ENCODE assay signal across 14 mouse cellular contexts in genomic region chr11:4620501-4621108, GRCm38 (mm10). TPM values are rescaled to one million over a fixed set of nuclear protein-coding genes. Genes with fewer than 3 reads are reported as not detected.
DNase-seq lines count a peak whose midpoint lies in the region; ATAC-seq and TF ChIP-seq lines count a peak whose summit lies in the region.
"Had no signal": no experiment of that assay in that cellular context is flagged by ENCODE, and none has a peak within 500 bp of the region (broad histone marks: within the 10 kb centered on the region; RNA-seq: fewer than 3 reads in every experiment).

No protein-coding gene starts in this region.

- no peaks in the 10 kb centered on the region for H3K9me3 ChIP-seq in hindbrain, postnatal 0 days (ENCODE audit: low read length)
- no peaks in the 10 kb centered on the region for H3K9me3 ChIP-seq in hindbrain, embryonic 13.5 days
- H3K9me3 ChIP-seq in forebrain, embryonic 14.5 days (replicated peaks; ENCODE audit: control insufficient read depth, low read length), result no peaks in the 10 kb centered on the region

- ATAC-seq in hindbrain, postnatal 0 days, result no peak
- no peak for ATAC-seq in hindbrain, embryonic 13.5 days (ENCODE audit: low FRiP score)
- no peak for ATAC-seq in forebrain, embryonic 14.5 days
- ATAC-seq: CD4-positive, CD25-positive, alpha-beta regulatory T cell, adult 4 months had no signal

- peak; percentile 30 for DNase-seq in hindbrain, postnatal 0 days (ENCODE audit: low spot score)
- peak; percentile 54 for DNase-seq in brain, adult 2 months (ENCODE audit: low read depth, low spot score)
- peak; percentile 73 for DNase-seq in gonadal fat pad, adult 2 months (ENCODE audit: low read depth)
- DNase-seq in heart, postnatal 14 days, result peak; percentile 44 to 67
- DNase-seq in Muller cell, postnatal 12 days (ENCODE audit: inconsistent ontology term), result no peak
- DNase-seq in forebrain, embryonic 14.5 days (ENCODE audit: low spot score), result no peak
- DNase-seq in embryo, embryonic 9.5 days (ENCODE audit: extremely low spot score), result no peak

- no peak overlapping the region for H3K27ac ChIP-seq in hindbrain, postnatal 0 days
- no peak overlapping the region for H3K27ac ChIP-seq in hindbrain, embryonic 13.5 days
- no peak overlapping the region for H3K27ac ChIP-seq in forebrain, embryonic 14.5 days (ENCODE audit: low read depth, low read length)
- H3K27ac ChIP-seq: kidney, postnatal 0 days; macrophage had no signal

- 52% methylated on average over 13 of the region's 13 CpGs for WGBS in hindbrain, postnatal 0 days
- WGBS in hindbrain, embryonic 13.5 days, result 66% methylated on average over 13 of the region's 13 CpGs
- WGBS in forebrain, embryonic 14.5 days, result 64% methylated on average over 13 of the region's 13 CpGs

- no peak overlapping the region for H3K4me3 ChIP-seq in hindbrain, postnatal 0 days (ENCODE audit: low read length)
- no peak overlapping the region for H3K4me3 ChIP-seq in hindbrain, embryonic 13.5 days
- no peak overlapping the region for H3K4me3 ChIP-seq in forebrain, embryonic 14.5 days (ENCODE audit: low read depth, low read length)

- H3K9ac ChIP-seq in hindbrain, postnatal 0 days (replicated peaks; ENCODE audit: low read length), result no peak overlapping the region
- H3K9ac ChIP-seq in hindbrain, embryonic 13.5 days, result no peak overlapping the region
- no peak overlapping the region for H3K9ac ChIP-seq in forebrain, embryonic 14.5 days (ENCODE audit: low read length)

- H3K36me3 ChIP-seq in hindbrain, postnatal 0 days (ENCODE audit: insufficient read depth, low read length), result no peaks in the 10 kb centered on the region
- H3K36me3 ChIP-seq in hindbrain, embryonic 13.5 days, result no peaks in the 10 kb centered on the region
- no peaks in the 10 kb centered on the region for H3K36me3 ChIP-seq in forebrain, embryonic 14.5 days (ENCODE audit: control insufficient read depth, insufficient read depth, low read length)

- H3K4me2 ChIP-seq in hindbrain, postnatal 0 days (ENCODE audit: low read depth, low read length), result no peak overlapping the region
- H3K4me2 ChIP-seq in hindbrain, embryonic 13.5 days, result no peak overlapping the region
- H3K4me2 ChIP-seq in forebrain, embryonic 14.5 days (ENCODE audit: low read length), result no peak overlapping the region

- no peaks in the 10 kb centered on the region for H3K4me1 ChIP-seq in hindbrain, postnatal 0 days (ENCODE audit: insufficient read depth, low read length)
- 0 out of 2 replicates have a peak, but pooled peaks cover 3% of the 10 kb centered on the region for H3K4me1 ChIP-seq in hindbrain, embryonic 13.5 days (replicated peaks)
- no peaks in the 10 kb centered on the region for H3K4me1 ChIP-seq in forebrain, embryonic 14.5 days (ENCODE audit: control insufficient read depth, insufficient read depth, low read length)

- no peaks in the 10 kb centered on the region for H3K27me3 ChIP-seq in hindbrain, postnatal 0 days (ENCODE audit: insufficient read depth, low read length)
- H3K27me3 ChIP-seq in hindbrain, embryonic 13.5 days, result no peaks in the 10 kb centered on the region
- no peaks in the 10 kb centered on the region for H3K27me3 ChIP-seq in forebrain, embryonic 14.5 days (replicated peaks; ENCODE audit: control insufficient read depth, insufficient read depth, low read length)

- intact Hi-C loops in heart, postnatal 14 days (cut with DNase I), result no loop called here

- TF ChIP-seq CTCF in hindbrain, postnatal 0 days (IDR thresholded peaks at IDR 0.05; ENCODE audit: low read depth), result no peak

RNA-seq across cellular contexts. Expression of gene Gm11032, which starts 0.7 kb away (rescaled TPM):
- total RNA-seq in hindbrain, postnatal 0 days (2014; rRNA removed), result not detected in 2 replicates
- not detected in 2 replicates for polyA plus RNA-seq in hindbrain, postnatal 0 days (2015; fragmentation: Nextera tagmentation; extraction: Ambion mirVana)
- not detected in 2 replicates for polyA plus RNA-seq in hindbrain, embryonic 13.5 days (2015; fragmentation: Nextera tagmentation; extraction: Ambion mirVana)
- polyA plus RNA-seq in gonadal fat pad, adult 2 months (2012; rRNA removed), result not detected in 2 replicates
- total RNA-seq in heart, postnatal 14 days (2021), result not detected
- not detected in 2 replicates for polyA plus RNA-seq in forebrain, embryonic 14.5 days (2014; fragmentation: Nextera tagmentation; extraction: Ambion mirVana)
- total RNA-seq: gastrocnemius, postnatal 4 days had no signal
- polyA plus RNA-seq: CD4-positive, CD25-positive, alpha-beta regulatory T cell, adult 4 months; kidney, postnatal 0 days; limb, embryonic 11.5 days; macrophage; thymus, postnatal 0 days had no signal

RNA-seq across cellular contexts. Expression of gene Ascc2, which starts 16.9 kb away (rescaled TPM):
- 15.0 and 15.5 TPM in 2 replicates for total RNA-seq in hindbrain, postnatal 0 days (2014; rRNA removed)
- 13.6 and 13.8 TPM in 2 replicates for polyA plus RNA-seq in hindbrain, postnatal 0 days (2015; fragmentation: Nextera tagmentation; extraction: Ambion mirVana)
- 20.8 and 21.5 TPM in 2 replicates for polyA plus RNA-seq in hindbrain, embryonic 13.5 days (2015; fragmentation: Nextera tagmentation; extraction: Ambion mirVana)
- 14.5 and 16.7 TPM in 2 replicates for polyA plus RNA-seq in gonadal fat pad, adult 2 months (2012; rRNA removed)
- total RNA-seq in heart, postnatal 14 days (2021), result 10 to 100 TPM; 14.1 to 14.9 TPM
- 17.1 and 21.0 TPM in 2 replicates for polyA plus RNA-seq in forebrain, embryonic 14.5 days (2014; fragmentation: Nextera tagmentation; extraction: Ambion mirVana)

RNA-seq across cellular contexts. Expression of gene Mtmr3, which starts 25.9 kb away (rescaled TPM):
- total RNA-seq in hindbrain, postnatal 0 days (2014; rRNA removed), result 82.6 and 89.2 TPM in 2 replicates
- polyA plus RNA-seq in hindbrain, postnatal 0 days (2015; fragmentation: Nextera tagmentation; extraction: Ambion mirVana), result 23.7 and 25.8 TPM in 2 replicates
- 35.9 and 36.7 TPM in 2 replicates for polyA plus RNA-seq in hindbrain, embryonic 13.5 days (2015; fragmentation: Nextera tagmentation; extraction: Ambion mirVana)
- polyA plus RNA-seq in gonadal fat pad, adult 2 months (2012; rRNA removed), result 33.3 and 34.1 TPM in 2 replicates
- 10 to 100 TPM; 48.7 to 50.7 TPM for total RNA-seq in heart, postnatal 14 days (2021)
- polyA plus RNA-seq in forebrain, embryonic 14.5 days (2014; fragmentation: Nextera tagmentation; extraction: Ambion mirVana), result 26.1 and 35.1 TPM in 2 replicates

Comparison
In these comparisons a context has a peak if more than half of its experiments do, and no peak if none do; other contexts are left out.
1. DNase-seq: peak in hindbrain, postnatal 0 days (single experiment), brain, adult 2 months (single experiment), gonadal fat pad, adult 2 months (single experiment) and heart, postnatal 14 days (2 of 2); none in Muller cell, postnatal 12 days (single experiment), forebrain, embryonic 14.5 days (single experiment) and embryo, embryonic 9.5 days (single experiment).